Mouse (Mus musculus): ENCODE data around the gene Pdss2.

Pdss2 gene

GRCm38 (mm10) chr10:43312211-43312610, 90.9 kb downstream of the Pdss2 start:
- in situ Hi-C loops (cut with MseI, MboI): no loop called here

GRCm38 (mm10) chr10:43312658-43313417, 91.6 kb downstream of the Pdss2 start:
- in situ Hi-C loops (cut with MseI, MboI): no loop called here

GRCm38 (mm10) chr10:43315228-43315627, 93.9 kb downstream of the Pdss2 start:
- in situ Hi-C loops (cut with MseI, MboI): no loop called here

- in situ Hi-C loops (cut with MseI, MboI): no loop called here
Measured at GRCm38 (mm10) chr10:43317327-43317951, 96.2 kb downstream of the Pdss2 start.

DNA sequence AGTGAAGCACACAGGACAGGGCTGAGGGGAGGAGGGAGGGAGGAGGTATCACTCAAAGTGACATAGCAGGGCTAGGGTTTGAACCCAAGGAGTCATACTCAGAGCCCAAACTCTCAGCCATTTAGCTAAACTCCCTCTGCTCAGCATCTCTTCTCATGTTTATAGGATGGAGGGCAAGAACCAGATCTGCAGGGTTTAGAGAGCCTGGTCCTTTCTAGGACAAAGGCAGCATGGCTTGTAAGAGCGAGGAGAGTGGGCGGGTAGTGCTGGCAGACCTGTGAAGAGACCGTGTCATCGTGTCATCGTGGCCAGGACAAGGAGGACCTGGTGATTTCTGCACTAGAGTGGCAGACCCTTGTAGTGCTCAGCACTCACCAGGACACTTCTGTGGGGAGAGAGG, 99.7 kb downstream of the Pdss2 start:
- in situ Hi-C loops (cut with MseI, MboI): no loop called here

DNA sequence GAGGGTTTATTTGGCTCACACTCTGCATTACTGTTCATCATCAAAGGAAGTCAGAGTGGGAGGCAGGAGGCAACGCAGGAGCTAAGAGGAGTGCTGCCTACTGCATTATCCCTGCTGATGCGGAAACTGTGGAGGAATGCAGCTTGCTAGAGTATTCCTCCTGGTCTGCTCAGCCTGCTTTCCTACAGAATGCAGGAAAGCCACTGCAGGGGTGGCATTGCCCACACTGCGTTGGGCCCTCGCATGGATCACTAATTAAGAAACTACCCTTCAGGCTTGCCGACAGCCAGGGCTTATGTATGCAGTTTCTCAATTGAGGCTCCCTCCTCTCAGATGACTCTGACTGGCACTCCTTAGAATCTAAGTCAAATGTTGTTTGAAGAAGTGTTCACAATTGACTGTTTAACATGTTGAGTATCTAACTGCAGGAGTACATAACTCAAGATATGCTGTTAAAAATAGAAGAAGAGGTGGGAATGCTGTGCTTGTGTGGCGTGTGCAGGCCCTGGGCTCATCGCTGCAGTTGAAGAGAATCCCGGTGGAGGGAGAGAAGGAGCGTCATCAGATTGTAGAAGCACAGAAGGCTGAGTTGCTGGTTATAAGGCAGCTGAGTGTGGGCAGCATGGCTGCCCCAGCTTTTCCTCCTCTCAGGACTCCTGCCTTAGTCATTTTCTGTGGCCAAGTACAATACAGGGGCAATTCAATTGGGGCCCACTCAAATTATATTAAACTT, 101.3 kb downstream of the Pdss2 start:
- in situ Hi-C loops (cut with MseI, MboI): no loop called here

DNA sequence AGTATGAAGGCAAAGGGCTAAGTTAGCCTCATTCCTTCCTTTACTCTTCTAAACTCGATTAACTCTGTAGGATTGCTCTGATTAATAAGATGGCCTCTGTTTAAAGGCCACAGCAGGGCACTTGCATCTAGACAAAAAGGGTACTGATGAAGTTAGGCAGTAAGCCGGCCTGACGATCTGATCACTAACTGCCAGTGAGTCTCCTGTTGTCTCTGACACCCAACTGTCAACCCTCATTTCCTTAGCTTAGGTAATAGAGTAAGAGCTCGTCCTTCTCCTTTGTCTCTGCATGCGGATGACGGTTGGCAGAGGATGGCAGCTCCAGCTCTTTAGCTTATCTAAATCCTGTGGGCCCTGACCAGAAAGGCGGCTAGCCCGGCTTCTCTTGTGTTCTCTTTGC, 102.1 kb downstream of the Pdss2 start:
- in situ Hi-C loops (cut with MseI, MboI): no loop called here

DNA sequence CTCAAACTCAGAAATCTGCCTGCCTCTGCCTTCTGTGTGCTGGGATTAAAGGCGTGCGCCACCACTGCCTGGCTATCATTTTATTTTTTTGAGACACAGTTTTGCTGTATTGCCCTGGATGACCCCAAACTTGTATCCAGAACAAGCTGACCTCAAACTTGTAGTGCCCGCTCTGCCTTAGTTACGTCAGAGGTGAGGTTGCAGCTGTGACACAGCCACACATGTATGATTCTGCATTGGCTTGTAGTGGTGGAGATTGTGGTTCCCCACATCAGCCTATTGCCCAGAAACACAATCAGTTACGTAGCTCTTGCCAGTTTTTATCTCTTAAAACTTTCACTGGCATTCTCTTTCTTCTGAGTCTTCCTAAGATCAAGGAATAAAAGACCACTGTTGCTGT, 108.5 kb downstream of the Pdss2 start:
- in situ Hi-C loops (cut with MseI, MboI): no loop called here

DNA sequence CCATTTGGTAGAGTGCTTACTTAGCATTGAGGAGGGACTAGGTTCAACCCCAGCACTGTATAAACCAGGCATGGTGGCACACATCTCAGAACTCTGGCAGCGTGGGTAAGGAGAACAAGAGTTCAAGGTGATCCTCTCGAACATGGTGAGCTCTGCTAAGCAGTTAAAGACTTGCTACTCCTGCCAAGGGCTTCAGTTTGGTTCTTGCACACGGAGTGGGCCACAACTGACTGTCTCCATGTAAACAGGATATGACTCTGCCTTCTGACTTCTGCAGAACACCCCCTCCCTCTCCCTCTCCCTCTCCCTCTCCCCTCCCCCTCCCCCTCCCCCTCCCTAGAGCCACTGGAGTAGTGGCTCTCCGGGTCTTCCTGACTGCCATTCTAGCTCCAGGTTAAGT, 109.4 kb downstream of the Pdss2 start:
- in situ Hi-C loops (cut with MseI, MboI): no loop called here

DNA sequence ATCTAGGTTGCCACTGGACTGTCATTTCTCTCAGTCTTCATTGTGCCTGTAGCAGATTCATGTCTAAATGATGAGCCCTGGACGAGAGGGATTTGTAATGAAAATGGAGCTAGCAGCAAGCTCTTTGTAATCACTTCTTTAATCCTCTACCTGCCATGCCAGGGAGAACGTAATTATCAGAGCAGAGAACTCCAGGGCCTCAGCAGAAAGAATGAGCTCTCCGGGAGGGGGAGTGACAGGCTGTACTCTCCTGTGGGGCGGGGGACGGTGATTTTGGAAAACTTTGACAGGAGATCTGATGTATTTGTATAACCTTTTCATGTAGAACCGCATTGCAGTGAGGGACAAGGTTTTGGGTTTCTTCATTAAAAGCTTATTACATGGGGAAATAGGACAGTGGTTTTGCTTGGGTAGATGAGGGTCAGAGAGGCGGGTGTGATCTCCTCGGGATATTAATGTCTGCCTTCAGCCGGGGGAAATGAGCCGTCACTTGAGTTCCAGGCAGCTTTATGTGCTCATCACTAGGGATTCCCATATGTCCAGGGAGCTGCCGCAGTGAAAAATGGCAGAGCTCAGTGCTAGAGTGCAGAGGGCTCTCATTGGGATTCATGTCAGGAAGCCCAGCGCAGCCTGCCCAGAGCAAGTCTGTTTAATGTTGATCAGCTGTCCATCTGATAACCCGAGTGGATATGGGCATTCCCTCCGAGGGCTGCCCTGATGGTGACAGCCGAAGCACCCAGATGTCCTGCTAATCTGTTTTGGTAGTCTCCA, 110.8 kb downstream of the Pdss2 start:
- in situ Hi-C loops (cut with MseI, MboI): no loop called here

DNA sequence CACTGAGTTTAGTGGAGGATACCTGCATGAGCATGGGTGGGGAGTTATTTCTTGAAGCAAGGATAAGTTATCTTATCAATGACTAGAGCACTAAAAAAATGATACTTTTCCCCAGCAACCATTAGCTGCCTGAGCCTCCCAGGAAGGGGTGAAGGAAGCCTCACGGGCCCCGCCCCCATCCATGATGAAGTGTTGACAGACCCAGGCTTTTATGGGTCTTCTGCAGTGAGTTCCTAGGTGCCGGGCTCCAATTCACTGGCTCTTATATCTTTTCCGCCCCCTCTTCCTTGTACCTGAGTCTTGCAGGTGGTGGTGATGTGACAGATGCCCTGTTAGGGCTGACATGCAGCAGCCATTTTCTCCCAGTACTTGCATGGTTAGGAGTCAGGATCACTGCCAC, 114.6 kb downstream of the Pdss2 start:
- in situ Hi-C loops (cut with MseI, MboI): no loop called here

GRCm38 (mm10) chr10:43337110-43337509, 115.8 kb downstream of the Pdss2 start:
- in situ Hi-C loops (cut with MseI, MboI): no loop called here

DNA sequence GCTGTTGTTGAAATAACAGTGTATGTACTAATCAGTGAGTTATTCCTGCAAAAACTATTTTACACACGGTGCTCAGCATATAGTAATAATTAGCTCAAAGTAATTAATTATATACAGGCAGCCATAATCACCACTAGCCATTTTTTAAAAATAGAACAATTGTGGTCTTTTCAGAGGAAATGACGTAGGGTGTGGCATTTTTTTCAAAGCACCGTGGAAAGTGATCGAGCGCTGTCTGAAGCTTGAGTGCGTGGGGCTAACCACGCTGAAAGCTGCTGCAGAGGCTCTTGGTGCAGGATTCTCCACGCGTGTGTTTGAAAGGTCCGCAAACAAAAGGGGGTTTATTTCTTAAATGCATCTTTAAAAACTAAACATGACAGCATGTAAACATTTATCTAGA, 118.5 kb downstream of the Pdss2 start:
- in situ Hi-C loops (cut with MseI, MboI): no loop called here

DNA sequence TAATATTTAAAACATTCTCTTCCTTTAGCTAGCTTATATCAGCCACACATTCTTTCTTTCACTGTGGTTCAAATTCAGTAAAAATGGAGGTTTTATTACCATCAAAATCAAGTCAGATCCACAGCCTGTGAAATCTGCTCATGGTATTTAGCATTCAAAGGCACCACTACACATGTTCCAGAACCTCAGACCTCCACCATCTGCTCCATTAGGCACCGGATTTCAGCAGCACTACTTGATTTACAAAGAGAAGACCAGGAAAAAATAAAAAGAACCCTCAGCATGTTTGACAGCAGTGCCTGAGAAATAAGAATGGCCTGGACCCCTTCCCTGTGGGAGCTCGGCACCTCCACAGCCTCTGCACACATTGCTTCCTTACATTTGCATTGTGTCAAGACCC, 128.4 kb downstream of the Pdss2 start:
- in situ Hi-C loops (cut with MseI, MboI): no loop called here

DNA sequence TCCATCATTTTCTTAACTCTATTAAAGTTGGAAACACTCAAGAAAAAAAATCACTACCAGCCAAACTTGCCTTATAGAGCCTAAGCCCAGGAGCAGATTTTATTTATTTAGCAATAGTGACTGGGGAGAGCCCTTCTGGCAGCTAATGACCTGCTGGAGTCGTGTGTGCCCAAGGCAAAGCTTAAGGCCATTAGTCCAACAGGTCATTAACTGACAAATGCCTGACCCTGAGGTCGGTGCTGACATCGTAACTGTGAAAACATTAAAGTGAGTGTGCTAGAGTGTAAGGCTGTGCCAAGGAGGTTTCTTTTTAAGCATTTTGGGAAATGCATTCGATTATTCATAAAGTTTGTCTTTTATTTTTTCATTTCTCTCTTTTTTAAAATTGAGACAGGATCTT, 136.6 kb downstream of the Pdss2 start:
- in situ Hi-C loops (cut with MseI, MboI): no loop called here

GRCm38 (mm10) chr10:43362947-43363346, 141.7 kb downstream of the Pdss2 start:
- in situ Hi-C loops (cut with MseI, MboI): no loop called here

DNA sequence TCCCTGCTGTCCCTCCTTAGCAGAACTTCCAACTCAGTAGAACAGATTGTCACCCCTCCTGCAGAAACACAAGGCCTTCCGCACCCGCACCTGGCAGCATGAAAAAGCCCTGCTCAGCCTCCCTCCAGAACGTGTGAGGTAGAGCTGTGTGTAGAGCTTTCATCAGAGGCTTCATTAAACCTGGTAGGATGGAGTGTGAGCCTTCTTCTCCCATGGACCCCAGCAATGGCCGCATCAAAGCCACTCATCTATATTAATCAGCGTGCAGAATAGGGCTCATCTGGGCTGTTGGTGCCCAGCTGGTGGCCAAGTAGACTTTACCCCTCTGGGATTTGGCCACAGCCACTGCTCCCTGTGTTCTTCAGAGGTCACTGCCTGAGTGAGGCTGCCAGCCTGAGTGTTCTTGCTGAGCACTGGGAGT, 142.2 kb downstream of the Pdss2 start:
- in situ Hi-C loops (cut with MseI, MboI): no loop called here

- in situ Hi-C loops (cut with MseI, MboI): no loop called here
Measured at GRCm38 (mm10) chr10:43365909-43366308, 144.6 kb downstream of the Pdss2 start.

DNA sequence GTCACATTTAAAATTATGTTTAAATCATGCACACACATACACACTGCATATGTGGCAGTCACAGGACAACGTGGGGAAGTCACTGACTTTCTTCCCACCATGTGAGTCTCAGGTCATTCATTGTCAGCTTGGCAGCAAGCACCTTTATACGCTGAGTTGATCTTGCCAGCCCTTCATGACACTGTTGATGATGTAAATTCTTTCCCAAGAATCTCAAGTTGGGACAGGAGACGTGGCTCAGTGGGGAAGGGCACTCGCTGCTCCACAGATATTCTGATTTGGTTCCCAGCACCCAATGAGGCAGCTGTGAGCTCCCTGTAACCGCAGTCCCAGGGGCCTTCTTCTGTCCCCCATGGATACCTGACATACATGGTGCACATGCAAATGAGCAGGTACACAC, 147.3 kb downstream of the Pdss2 start:
- in situ Hi-C loops (cut with MseI, MboI): no loop called here

DNA sequence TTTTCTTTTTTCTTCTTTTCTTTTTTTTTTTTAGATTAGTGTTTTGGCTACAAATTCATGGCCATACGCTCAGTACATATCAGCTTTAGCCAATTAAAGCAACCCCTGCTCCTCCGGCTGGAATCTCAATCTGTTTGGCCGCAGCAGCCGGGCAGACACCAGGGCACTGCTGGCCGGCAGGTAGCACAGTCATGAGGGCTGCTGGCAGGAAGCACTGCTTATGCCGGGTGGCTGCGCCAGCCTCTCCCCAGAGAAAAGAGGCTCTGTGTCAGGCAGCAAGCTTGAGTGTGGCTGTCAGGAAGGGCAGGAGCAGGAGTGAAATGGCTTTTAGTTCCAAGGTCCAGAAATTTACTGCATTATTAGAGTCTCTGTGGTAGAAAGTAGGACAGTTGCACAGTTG, 151.0 kb downstream of the Pdss2 start:
- in situ Hi-C loops (cut with MseI, MboI): loop anchor here in 1 of 2 experiments (10.0 kb wide), 1 partner anchor 158 kb away; no protein-coding TSS in a partner anchor

DNA sequence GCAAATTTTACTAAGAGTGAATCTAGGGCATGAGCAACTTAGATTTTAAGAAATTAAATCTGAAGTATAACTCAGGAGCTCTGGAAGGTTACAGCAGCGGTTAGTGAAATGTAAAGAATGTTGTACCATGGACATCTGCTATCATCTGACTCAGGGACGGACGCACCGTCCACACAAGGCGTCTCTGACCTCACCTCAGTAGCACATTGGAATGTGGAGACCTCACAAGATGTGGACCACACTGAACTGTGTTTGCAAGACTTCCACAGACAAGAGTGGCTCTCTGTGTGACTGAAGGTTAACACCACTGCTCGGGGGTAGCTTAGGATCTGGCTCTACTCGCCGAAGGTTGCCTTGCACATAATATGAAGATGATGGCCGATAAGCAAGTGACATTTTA, 151.7 kb downstream of the Pdss2 start:
- in situ Hi-C loops (cut with MseI, MboI): loop anchor here in 1 of 2 experiments (10.0 kb wide), 1 partner anchor 158 kb away; no protein-coding TSS in a partner anchor

DNA sequence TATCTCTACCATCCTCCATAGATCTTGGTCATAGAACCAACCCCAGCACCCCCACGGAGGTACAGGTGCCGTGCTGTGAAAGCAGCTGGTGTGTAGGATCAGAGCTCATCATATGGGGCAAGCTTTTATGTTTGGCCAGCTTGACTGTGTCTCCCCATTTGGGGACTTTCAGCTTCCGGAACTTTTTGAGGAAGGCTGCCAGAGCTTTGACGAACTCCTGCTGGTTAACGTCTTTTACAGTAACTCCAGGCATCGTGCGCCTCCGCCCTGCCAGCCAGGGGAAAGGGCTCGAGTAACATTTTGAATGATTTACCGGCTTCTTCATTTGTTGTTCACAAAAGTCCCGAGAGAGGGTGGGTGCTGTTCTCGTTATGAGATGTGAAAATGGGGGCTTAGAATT, 152.4 kb downstream of the Pdss2 start:
- in situ Hi-C loops (cut with MseI, MboI): loop anchor here in 1 of 2 experiments (10.0 kb wide), 1 partner anchor 159 kb away; no protein-coding TSS in a partner anchor
